ENCODE assay signal across 7 mouse cellular contexts in genomic region chr17:36083266-36083869, GRCm38 (mm10). TPM values are rescaled to one million over a fixed set of nuclear protein-coding genes. Genes with fewer than 3 reads are reported as not detected.
DNase-seq lines count a peak whose midpoint lies in the region; ATAC-seq lines count a peak whose summit lies in the region.

No protein-coding gene starts in this region.

- ATAC-seq in megakaryocyte-erythroid progenitor cell, adult 5-6 weeks (replicated peaks; ENCODE audit: low FRiP score, low TSS enrichment, poor library complexity, severe bottlenecking): 0 out of 2 replicates have a peak, but pooled peaks have one; percentile 37

- intact Hi-C loops in heart, postnatal 14 days (cut with DNase I): no loop called here

- DNase-seq in B cell, adult 2 months: peak; percentile 43 to 47
- peak; percentile 20 to 40 for DNase-seq in CD8-positive naive resting alpha-beta T cell, adult 2 months (ENCODE audit: low read depth in 2 of 2, low spot score in 2 of 2)
- DNase-seq in embryo, embryonic 11 days: peak; percentile 62
- DNase-seq in heart, postnatal 14 days: peak; percentile 11 to 18
- DNase-seq in kidney, postnatal 4 days: peak; percentile 46 to 69
- DNase-seq in thymus, postnatal 0 days (ENCODE audit: low spot score): peak; percentile 21

RNA-seq across cellular contexts. Expression of gene Gm11127, which starts 25.2 kb away (rescaled TPM):
- total RNA-seq in heart, postnatal 14 days (2021): 1 to 10 TPM; 1.5 to 2.3 TPM
- total RNA-seq in megakaryocyte-erythroid progenitor cell, adult 5-6 weeks (2014; fragmentation: Nextera tagmentation): not detected in 2 replicates
- not detected in 2 replicates for total RNA-seq in megakaryocyte-erythroid progenitor cell, adult 5-6 weeks (2017)
- 0.96 and 1.3 TPM in 2 replicates for polyA plus RNA-seq in thymus, postnatal 0 days (2015; fragmentation: Nextera tagmentation; extraction: Ambion mirVana)

RNA-seq across cellular contexts. Expression of gene Gm19684, which starts 38.1 kb away (rescaled TPM):
- not detected for total RNA-seq in heart, postnatal 14 days (2021)
- total RNA-seq in megakaryocyte-erythroid progenitor cell, adult 5-6 weeks (2014; fragmentation: Nextera tagmentation): 0.22 and 1.5 TPM in 2 replicates
- 0.38 TPM in 1 of 2 replicates, not detected in the other for total RNA-seq in megakaryocyte-erythroid progenitor cell, adult 5-6 weeks (2017)
- 0.48 and 0.57 TPM in 2 replicates for polyA plus RNA-seq in thymus, postnatal 0 days (2015; fragmentation: Nextera tagmentation; extraction: Ambion mirVana)

RNA-seq across cellular contexts. Expression of gene Gm6034, which starts 40.6 kb away (rescaled TPM):
- not detected for total RNA-seq in heart, postnatal 14 days (2021)
- 0.52 TPM in 1 of 2 replicates, not detected in the other for total RNA-seq in megakaryocyte-erythroid progenitor cell, adult 5-6 weeks (2014; fragmentation: Nextera tagmentation)
- total RNA-seq in megakaryocyte-erythroid progenitor cell, adult 5-6 weeks (2017): not detected in 2 replicates
- 0.10 and 0.13 TPM in 2 replicates for polyA plus RNA-seq in thymus, postnatal 0 days (2015; fragmentation: Nextera tagmentation; extraction: Ambion mirVana)

RNA-seq across cellular contexts. Expression of gene H2-T22, which starts 40.8 kb away (rescaled TPM):
- 10 to 100 TPM in 1 of 2 experiments, 1 to 10 TPM in 1; 10.0 to 12.4 TPM for total RNA-seq in heart, postnatal 14 days (2021)
- total RNA-seq in megakaryocyte-erythroid progenitor cell, adult 5-6 weeks (2014; fragmentation: Nextera tagmentation): 17.1 and 25.6 TPM in 2 replicates
- 30.1 and 31.5 TPM in 2 replicates for total RNA-seq in megakaryocyte-erythroid progenitor cell, adult 5-6 weeks (2017)
- 60.4 and 66.8 TPM in 2 replicates for polyA plus RNA-seq in thymus, postnatal 0 days (2015; fragmentation: Nextera tagmentation; extraction: Ambion mirVana)

RNA-seq across cellular contexts. Expression of gene Gm7030, which starts 45.9 kb away (rescaled TPM):
- not detected for total RNA-seq in heart, postnatal 14 days (2021)
- not detected in 2 replicates for total RNA-seq in megakaryocyte-erythroid progenitor cell, adult 5-6 weeks (2014; fragmentation: Nextera tagmentation)
- total RNA-seq in megakaryocyte-erythroid progenitor cell, adult 5-6 weeks (2017): not detected in 2 replicates
- polyA plus RNA-seq in thymus, postnatal 0 days (2015; fragmentation: Nextera tagmentation; extraction: Ambion mirVana): 0.45 and 0.99 TPM in 2 replicates

Comparison
In these comparisons a context has a peak if more than half of its experiments do, and no peak if none do; other contexts are left out.
1. Peak in every context shown above with its lines: DNase-seq and ATAC-seq.